Mouse (Mus musculus) brain, embryonic 14.5 days (tissue): ENCODE measurements around the gene Rabep2.

Experiments used
- CTCF ChIP-seq: fragments of 200-500 bp; IDR thresholded peaks from 2 replicates; pipeline ENCODE4 v1.5.1; 2012; ENCODE audit warnings: inconsistent platforms, mild to moderate bottlenecking, moderate library complexity, borderline replicate concordance; ENCODE audit not compliant: insufficient read depth, insufficient read length; ENCODE audit errors: extremely low read depth
- POLR2A ChIP-seq: fragments of 200-500 bp; IDR thresholded peaks from 2 replicates; pipeline ENCODE4 v1.6.1; 2012; ENCODE audit warnings: mild to moderate bottlenecking, inconsistent platforms, borderline replicate concordance; ENCODE audit not compliant: poor library complexity, insufficient read depth, insufficient read length, severe bottlenecking; ENCODE audit errors: extremely low read depth

GRCm38 (mm10) chr7:126421756-126422155 lies 6.8 kb upstream of the Rabep2 start:
- TF ChIP-seq CTCF (no peak), POLR2A (no peak)
